Mouse (Mus musculus) megakaryocyte, embryonic 14.5 days (primary cell): ENCODE measurements around the gene Slc25a42.

Experiments
- FLI1 ChIP-seq: IDR thresholded peaks from 2 replicates; pipeline ENCODE4 v1.6.1; 2012; ENCODE audit warnings: low read length, inconsistent platforms, mixed read lengths
- GATA1 ChIP-seq: IDR thresholded peaks from 3 replicates; pipeline ENCODE4 v1.6.1; 2012; ENCODE audit warnings: mixed read lengths, low read length, inconsistent platforms, borderline replicate concordance

GRCm38 (mm10) chr8:70172043-70172681 lies 39.9 kb downstream of the Slc25a42 start, which contains the start of gene Tmem161a:
- TF ChIP-seq GATA1 (no peak), FLI1 (no peak)
